Mouse (Mus musculus) frontal cortex, postnatal 36 days (tissue): ENCODE data around the gene Plcb4.

Source experiments
- DNase-seq, 2 experiments: peaks; one replicate each; pipeline ENCODE4 v3.0.0; 2022; ENCODE audit warnings: low spot score in 2 of 2

Gene Plcb4

GRCm38 (mm10) chr2:135759499-135760095 lies 100.8 kb downstream of the Plcb4 start:
- no peak for DNase-seq

DNA sequence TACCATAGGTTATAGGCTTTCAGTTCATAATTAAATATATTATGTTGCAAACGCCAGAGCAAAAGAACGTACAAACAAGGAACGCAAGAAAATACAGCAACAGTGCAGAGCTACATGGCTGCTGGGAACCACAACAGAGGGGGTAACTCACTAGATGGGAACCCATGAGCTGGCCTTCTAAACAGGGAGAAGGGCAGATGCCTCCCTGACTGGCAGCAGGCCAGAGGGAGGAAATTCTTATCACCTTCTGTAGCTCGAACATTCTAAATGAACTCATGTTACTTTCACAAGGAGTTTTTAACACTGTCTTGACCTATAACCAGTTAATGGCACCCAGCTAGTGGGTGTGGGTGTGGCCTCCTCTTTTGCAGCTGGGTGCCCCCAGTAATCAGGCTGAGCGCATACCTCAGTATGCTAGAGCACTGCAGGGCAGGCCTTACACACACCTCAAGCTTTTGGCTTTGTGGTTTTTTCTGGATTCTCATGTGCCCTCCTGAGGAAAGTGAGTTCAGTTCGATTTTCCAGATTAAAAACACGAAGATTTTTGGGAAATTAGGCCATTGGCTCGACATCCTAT lies 102.5 kb downstream of the Plcb4 start:
- no peak for DNase-seq

GRCm38 (mm10) chr2:135764706-135765105 lies 105.9 kb downstream of the Plcb4 start:
- no peak for DNase-seq

DNA sequence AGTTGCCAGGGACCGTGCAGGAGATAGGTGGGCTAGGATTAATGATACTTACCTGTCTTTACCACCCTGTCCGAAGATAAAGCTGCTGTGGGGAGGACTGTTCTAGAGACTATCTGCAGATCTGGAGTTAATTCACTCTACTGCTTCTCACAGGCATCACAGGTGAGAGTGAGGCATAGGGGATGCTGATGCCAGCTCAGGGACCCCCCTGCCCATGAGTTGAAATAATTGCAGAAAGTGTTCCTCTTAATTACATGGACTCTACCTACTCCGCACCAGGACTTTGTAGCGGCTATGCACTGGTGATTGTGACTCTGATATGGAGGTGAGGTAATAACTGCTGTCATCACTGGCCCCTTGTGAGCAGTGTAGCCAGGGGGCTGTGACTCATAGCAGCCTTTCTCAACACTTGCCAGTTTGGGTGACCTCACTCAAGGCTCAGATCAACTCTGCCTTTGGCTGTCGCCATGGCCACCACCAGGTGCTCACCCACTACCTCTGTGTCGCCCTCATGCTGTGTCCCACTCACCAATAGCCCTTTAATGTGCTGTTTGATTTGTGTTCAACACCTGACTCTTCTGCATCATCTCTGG lies 107.8 kb downstream of the Plcb4 start:
- DNase-seq = no peak

DNA sequence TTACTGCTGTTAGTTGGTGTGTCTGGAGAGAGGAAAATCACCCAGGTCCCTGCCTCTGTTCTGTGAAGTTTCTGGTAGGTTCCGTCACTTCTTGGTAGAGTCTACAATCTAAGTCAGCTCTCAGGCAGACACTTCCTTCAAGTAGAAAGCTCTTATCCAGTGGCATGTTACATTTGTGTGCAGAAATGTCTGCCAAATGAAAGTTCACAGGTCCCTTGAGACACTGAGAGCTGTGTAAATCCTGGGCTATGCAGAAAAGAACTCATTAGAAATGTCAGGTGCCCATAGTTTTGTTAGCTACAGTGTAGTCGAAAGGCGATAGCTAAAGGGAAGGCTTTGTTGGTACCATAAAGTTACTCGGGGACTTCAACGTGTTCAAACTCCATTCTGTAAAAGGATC lies 108.7 kb downstream of the Plcb4 start:
- DNase-seq = no peak

DNA sequence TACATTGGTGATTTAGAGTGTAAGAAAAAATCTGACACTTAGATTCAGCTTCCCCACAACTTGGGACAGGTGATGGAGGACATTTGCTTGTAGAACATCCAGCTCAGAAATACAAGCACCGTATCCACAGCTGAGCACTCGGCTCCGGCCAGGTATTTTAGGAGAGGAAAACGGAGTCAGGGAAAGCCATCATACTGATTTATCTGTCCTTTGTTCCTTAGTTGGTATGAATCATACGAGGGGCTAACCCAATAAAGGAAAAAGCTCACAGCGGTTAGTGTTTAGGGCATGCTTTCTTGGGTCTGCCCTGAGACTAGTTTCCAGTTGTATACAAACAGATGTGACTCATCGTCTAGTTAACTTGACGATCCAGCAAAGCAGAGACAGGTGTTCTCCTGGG lies 110.9 kb downstream of the Plcb4 start:
- DNase-seq = no peak

GRCm38 (mm10) chr2:135770226-135770625 lies 111.4 kb downstream of the Plcb4 start:
- no peak for DNase-seq

GRCm38 (mm10) chr2:135773194-135773972 lies 114.6 kb downstream of the Plcb4 start:
- DNase-seq = no peak

DNA sequence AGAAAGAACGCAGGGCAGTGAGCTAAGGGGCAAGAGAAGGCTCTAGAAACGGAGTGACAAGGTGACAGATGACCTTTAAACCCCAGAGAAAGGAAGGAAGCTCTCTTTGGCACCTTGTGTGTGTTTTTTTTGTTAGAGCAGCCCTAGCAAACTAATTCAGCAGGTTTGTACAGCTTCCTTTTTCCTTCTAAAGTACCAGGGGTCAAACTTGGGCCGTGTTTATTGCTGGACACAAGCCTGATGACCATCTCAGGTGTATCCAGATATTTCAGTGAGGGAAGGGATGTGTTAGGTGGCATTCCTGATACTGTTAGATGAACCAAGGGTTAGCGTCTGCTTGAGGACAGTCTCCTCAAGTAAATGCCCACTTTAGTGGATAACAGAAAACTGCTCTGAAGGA lies 116.2 kb downstream of the Plcb4 start:
- no peak for DNase-seq

GRCm38 (mm10) chr2:135776131-135776775 lies 117.4 kb downstream of the Plcb4 start:
- DNase-seq = no peak

DNA sequence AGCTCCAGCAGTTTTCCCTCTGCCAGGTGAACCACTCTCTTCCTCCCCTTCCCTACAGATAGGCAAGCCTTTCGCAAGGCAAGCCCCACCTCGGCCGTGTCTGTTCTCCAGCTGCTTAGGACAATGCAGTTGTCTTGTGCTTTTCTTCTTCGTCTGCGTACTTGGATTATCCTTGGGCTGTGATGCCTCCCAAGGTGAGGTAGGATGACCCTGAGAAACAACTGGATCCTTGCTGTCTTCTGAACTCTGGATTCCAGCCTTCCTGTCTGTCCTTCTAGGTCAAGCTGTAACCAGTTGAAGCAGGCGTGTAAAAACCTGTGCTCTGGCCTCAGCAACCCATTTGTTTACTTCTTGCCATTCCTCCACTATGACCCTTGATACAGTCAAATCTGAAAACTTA lies 122.6 kb downstream of the Plcb4 start:
- no peak for DNase-seq

DNA sequence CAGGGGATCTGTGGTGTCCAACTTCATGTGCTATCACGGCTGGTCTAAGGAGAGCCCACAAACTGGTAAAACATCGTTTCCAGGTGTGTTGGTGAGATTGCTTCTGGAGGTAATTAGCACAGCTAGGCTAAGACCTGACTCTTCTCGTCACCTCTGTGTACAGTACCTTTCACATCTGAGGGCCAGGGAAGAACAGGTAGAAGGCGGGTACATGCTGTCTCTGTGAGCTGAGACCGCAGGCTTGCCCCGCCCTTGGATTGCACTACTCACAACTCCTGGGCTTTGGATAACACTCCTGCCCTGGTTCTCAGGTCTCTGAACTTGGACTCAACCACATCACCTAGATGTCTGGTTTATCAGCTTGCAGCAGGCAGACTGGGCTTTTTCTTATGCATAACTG lies 128.6 kb downstream of the Plcb4 start:
- DNase-seq = no peak

DNA sequence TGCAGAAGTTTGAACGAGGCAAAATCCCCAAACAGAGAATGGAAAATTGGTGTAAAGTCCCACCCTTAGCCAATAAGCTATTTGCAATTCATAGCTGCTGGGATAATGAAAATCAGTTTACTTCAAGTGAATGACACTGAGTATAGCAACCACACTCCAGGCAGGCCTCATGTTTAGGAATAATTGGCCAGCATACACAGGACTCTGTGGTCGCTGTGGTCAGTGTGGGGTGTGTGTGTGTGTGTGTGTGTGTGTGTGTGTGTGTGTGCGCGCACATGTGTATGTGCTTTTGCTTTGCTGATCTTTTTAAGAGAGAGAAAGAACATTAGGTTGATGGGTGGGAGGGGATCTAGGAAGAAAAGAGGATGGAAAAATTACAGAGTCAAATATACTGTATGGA lies 134.1 kb downstream of the Plcb4 start:
- no peak for DNase-seq

DNA sequence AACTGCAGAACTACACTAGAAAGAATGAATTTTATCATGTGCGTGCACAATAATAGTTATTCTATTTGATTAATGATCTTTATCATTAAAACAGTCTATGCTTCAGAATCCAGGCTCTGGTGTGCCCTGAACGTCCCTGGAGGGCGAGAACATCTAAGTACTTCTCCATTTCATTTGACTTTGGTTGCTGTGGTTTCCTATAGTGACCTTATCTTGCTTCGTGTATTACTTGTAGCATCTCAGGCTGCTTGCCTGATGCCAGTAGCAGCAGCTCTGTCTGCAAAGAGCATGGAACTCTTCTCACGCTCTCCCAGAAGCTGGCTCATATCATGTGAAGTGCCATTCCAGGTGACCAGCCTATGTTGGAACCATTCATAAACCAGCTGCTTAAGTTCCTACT lies 137.9 kb downstream of the Plcb4 start:
- no peak for DNase-seq

GRCm38 (mm10) chr2:135797677-135798546 lies 139.1 kb downstream of the Plcb4 start:
- peak in 1 of 2 experiments; percentile 8 for DNase-seq

DNA sequence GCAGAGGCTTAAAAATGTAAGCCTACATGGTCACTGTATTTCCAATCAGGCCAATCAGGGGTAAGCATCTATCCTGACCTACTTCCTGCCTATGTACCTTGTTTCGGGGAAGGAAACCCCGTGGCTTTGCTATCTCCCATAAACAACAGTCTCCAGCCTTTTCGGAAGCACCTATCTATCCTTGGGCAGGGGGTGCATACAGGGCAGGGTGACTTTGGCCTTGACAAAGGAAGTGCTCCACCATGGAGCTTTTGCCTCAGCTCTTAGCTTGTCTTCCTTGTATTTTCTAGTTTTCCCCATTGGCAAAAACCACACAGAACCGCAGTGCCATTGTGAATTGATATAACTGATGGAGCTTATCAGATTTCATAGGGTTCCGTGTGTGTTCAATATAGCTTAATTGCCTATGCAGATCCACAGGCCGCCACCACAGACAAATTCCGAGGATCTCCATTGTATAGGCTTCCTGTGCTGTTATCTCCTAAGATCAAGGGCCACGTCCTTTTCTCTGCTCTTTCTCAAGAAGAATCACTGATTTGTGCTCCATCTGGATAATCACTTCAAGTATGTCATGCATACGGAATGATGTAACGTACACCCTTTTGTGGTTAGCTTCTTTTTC lies 140.4 kb downstream of the Plcb4 start:
- no peak for DNase-seq

DNA sequence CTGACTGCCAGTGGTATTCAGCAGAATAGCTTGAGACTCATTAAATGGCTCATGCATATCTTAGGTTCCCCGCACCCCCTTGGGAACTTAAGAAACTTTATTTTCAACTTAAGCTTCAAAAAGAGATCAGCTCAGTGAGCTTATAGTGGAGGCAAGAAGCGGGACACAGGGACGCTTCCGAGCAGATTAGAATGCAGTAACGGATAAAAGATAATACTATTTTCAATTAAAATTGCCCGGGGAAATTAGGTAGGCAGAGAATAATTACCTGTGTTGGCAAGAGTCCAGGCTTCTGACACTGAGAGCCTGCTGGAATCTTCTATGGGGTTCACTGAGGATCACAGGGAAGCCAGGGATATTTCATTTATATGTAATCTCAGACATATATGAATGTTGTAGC lies 141.6 kb downstream of the Plcb4 start:
- DNase-seq = no peak

GRCm38 (mm10) chr2:135802878-135803450 lies 144.2 kb downstream of the Plcb4 start:
- no peak for DNase-seq

DNA sequence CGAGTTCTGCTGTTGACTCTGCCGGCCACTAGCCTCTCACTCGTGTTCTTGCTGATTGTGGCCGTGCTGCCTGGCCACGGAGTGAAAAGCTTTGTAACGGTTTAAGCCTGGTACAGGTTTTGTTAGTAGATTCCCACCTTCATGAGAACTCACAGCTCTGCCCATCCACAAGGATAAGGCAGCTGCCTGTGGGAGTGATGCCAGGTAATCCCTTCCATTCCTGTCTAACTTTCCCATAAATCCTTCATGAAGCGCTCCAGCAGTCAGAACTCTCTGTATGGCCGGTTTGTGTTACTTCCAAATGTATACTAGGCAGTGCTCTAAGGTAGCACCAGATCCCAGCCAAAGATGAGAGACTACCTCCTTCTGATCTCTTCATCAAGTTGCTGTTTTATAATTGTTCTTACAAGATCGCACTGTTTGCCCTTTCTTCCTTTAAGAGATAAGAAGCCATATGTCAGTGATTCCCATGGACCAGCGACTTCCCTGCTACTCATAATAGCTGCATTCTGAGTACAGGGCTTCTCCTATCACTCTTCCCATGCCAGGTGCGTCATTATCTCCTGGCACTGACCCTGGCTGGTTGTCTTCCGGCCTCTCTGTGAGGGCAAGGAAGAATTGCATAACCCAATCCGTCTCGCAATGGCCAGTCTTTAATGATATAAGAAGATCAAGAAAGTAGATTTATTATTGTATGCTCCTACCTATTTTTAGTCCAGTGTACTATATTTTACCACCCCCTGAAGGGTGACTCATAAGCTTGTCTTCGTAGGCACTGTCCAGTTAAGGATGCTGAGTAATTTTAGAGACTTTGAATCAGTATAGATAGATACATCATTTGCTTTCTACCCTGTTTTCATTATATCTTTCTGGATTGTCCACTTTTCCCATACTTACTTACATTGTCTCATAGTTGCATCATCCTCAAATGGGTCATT lies 147.2 kb downstream of the Plcb4 start:
- no peak for DNase-seq
